Mouse (Mus musculus) urinary bladder, postnatal 14 days (tissue): ENCODE data around the gene Strn3.

Source experiments
- DNase-seq: peaks from one replicate; pipeline ENCODE4 v3.0.0; 2021; ENCODE audit warnings: low spot score

Strn3 gene

DNA sequence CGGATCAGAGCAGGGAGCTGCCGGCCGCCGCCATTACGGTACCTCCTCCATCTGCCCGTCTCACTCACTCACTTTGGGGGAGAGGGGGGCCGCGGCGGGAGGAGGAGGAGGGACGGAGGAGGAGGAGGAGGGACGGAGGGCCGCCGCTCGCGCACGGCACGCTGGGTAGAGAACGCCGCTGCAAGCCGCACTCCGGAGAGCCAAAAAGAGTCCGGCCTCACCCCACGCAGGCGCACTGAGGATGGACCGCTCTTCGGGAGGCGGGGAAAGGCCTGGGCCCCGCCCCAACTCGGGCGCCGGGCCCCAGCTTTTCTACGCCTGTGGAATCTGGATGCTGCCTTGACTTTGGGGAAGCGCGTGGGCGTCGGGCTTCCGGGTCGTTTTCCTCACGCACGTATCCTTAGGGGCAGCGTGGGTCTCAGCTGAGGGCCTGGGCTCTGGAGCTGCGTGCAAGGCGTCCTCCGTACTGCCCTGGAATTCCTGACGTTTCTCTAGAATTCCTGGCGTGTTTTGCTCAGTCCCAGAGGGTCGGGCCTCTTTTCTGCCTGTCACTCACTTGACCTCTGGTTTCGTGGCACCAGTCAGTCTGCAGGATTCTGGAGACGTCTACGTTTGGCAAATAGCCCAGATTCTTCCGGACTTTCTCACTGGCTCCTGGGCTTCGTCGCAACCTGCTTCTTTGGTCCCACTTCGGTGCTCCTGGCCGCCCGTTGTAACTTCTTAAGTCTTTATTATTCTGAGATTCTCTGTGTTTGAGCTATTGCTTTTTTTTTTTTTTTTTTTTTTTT lies at the start of gene Strn3:
Gene Strn3 (minus strand): TSS at position 53 of the 788 bp plus-strand sequence.
- peak; percentile 96 for DNase-seq

DNA sequence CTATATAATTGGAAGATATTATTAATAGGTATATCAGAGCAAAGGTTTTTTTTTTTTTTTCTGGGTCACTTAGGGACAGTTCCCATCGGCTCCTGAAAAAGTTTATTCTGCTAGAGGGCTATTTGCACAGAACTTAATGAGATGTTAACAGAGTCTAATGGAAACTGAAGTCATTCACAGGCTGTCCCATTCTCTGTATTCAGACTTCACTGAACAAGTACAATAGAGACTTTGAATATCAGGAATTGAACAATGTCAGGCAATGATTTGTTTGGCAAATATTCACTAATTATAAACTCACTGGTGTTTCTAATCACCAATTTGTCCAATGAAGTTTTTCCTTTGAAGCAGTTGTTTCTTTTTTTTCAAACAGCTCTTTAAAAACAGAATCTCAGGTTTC lies 45.1 kb upstream of the Strn3 start:
- no peak for DNase-seq

DNA sequence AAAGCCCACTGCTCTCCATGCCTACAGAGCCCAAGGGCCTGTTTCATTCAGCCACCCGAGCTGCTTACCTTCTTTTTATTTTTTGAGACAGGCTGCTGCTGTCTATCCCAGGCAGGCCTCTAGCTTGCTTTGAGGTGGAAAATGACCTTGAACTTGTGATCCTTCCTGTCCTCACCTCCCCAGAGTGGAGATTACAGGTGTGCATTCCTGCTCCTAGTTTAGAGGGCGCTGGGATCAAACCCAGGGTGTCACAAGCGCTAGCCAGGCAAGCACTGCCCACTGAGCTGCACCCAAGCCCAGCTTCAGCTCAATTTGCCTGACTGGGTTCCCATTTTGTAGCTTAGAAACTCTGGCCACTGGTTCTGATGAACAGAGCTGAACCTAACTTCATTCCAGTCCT lies 44.7 kb upstream of the Strn3 start:
- DNase-seq: no peak

DNA sequence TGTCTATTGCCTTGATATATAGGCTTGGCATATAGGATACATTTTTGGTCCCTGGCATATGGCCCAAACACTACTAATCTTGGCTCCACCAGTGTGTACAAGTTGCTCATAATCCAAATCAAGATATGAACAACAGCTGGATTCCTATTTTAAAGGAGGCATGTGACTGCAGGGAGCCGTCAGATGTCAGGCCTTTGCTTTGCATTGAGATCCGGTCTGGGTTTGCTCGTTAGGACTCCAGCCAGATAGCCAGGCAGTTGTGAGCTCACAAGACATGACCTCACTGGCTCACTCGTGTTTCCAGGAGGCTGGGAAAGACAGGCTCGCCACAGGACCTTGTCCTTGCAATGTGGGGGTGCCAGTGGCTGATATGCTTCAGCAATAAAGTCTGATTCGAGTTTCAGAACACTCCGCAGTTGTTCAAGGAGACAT lies 44.2 kb upstream of the Strn3 start:
- no peak for DNase-seq

DNA sequence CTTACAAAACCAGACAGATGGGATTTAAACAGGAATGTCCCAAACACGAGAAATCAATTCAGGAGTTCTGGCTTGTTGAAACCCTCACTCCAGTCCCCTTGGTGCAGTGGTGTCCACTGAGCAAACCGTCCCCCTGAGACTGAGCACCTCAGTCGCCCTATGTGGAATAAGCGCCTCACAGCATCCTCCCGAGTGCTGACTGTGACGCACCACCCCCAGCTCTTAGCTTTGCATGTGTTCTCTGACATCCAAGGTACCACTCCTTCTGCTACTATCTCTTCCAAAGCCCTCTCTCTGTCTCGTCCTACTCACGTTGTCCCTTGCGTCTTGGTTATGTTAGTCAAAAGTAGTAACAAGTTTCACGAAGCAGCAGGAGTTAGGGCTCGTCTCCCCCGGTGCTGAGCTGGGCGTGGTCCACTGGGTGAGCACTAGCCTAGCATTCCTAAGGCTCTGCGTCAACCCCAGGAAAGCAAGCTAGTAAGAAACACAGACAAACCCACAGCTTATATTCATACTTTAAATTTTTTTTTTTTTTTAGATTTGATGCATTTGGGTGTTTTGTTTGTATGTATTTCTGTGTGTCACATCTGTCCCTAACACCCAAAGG lies 43.0 kb upstream of the Strn3 start:
- peak; percentile 58 for DNase-seq

DNA sequence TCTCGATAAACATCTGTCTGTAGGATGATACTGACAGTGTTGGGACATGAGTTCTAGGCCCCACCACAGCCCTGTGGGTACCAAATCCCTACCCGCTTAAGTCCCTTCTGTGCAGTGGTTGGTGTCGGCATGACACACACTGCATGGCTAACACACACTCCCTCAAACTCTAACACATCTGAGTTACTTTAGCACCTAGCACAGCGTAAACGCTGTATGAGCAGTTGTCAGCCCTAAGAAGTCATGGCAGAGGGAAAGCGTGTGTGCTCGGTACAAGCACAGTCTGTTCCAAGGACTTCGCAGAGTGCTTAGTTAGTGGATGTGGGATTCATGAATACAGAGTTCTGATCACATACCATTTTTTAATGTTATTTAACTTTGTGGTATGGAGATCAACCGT lies 38.1 kb upstream of the Strn3 start:
- no peak for DNase-seq

GRCm38 (mm10) chr12:51729058-51729457 lies 37.4 kb upstream of the Strn3 start:
- peak; percentile 25 for DNase-seq

DNA sequence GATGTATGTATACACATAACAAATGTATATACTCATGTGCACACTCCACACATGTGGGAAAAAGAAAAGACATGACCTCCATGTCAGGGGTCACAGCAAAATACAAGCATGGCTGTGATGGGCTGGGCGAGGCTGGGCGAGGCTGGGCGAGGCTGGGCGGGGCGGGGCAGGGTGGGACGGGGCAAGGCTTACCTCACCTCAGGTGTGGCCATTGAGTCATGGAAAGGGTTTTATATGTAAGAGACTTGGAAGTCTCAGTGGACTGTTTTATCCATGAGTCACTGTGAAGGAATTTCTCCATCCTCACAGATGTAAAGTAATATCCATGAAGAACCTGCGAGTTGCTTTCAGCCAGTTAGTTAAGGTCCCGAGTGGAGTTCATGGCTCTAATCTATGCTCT lies 30.1 kb upstream of the Strn3 start:
- DNase-seq: no peak

DNA sequence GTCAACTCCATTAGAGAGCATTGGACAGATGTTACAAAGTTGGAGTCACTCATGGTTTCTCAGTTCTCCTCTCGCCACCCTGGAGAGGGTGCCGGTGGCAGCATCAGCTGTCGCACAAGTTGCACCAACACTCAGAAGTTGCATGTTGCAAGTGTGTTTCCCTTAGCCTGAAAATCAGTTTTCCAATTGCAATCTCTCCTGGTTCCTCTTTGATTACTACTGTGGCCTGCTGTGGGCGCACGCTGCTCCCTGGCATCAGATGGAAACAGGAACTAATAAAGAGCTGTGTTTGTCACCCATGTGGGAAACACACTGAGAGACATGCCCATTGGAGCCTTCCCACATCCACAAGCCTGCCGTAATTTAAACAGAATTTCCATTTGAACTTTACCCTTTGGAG lies 26.9 kb upstream of the Strn3 start:
- DNase-seq: no peak

DNA sequence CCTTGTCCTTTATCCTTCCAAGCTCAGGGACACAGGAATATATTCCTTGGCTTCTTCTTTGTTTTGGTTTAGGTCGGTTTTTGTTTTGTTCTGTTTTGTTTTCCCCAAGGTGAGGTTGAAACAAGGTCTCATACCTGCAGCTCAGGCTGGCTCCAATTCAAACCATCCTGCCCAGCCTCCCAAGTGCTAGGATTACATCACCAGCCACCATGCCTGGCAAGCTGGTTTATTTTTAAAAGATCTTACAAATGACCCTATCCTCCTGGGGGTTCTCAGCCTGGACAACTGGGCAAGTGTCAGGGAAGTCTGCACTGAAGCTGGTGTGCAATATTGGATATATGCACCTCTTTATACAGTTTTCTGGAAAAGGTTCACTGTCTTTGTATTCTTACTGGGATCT lies 21.0 kb upstream of the Strn3 start:
- DNase-seq: no peak

GRCm38 (mm10) chr12:51710154-51710553 lies 18.5 kb upstream of the Strn3 start:
- DNase-seq: no peak

- no peak for DNase-seq
Measured at GRCm38 (mm10) chr12:51709741-51710140, 18.0 kb upstream of the Strn3 start.

DNA sequence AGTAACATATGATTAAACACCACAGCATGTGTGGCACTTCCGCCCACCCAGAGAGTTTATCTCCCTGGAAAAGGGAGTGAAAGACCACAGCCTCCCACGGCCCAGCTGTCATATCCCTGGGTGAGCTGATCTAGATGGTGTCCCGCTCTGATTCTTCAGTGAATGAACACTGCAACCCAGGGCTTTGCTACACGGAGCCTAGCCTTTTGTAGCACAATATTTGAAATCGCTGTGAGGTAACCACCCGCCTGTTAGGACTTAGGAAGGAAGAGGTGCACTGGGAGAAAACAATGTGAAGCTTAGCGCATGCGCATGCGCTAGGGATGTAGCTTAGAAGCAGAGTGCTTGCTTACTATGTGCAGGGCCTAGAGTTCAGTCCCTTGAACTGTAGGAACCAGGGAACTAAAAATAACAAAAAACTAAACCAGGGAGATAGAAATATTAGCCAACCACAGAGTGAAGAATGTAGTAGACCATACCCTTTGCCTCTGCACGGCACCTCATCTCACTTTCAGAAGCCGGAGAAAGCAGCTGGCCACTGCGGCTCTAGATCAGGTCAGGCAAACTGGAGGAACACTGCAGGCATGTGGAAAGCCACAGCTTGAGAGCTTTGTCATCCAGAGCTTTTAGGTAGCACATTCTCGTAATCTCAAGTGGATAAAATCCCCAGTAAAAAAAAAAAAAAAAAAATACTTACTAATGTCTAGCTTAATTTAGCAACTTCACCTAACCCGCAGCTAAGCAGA lies 17.4 kb upstream of the Strn3 start:
- no peak for DNase-seq

DNA sequence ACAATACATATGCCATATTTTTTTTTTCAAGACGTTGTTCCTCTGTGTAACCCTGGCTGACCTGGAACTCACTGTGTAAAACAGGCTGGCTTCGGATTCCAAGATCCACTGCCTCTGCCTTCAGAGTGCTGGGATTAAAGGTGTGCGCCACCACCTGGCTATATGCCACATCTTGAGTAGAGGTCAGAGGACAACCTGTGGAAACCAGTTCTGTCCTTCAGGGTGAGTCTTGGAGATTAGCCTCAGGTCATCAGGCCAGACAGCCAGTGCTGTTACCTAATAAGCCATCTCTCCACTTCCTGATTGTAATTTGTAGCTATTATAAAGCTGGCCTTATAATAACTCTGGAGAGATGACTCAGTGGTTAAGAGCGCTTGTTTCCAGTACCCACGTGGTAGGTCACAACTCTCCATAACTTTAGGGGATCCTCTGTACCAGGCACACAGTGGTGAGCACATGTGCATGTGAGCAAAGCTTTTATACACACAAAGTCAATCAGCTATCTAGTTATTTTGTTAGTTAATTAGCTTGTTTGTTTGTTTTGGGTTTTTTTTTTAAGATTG lies 15.1 kb upstream of the Strn3 start:
- no peak for DNase-seq

- DNase-seq: no peak
Measured at GRCm38 (mm10) chr12:51705778-51706177, 14.1 kb upstream of the Strn3 start.

GRCm38 (mm10) chr12:51704572-51704971 lies 12.9 kb upstream of the Strn3 start:
- no peak for DNase-seq

GRCm38 (mm10) chr12:51703859-51704258 lies 12.2 kb upstream of the Strn3 start:
- no peak for DNase-seq

DNA sequence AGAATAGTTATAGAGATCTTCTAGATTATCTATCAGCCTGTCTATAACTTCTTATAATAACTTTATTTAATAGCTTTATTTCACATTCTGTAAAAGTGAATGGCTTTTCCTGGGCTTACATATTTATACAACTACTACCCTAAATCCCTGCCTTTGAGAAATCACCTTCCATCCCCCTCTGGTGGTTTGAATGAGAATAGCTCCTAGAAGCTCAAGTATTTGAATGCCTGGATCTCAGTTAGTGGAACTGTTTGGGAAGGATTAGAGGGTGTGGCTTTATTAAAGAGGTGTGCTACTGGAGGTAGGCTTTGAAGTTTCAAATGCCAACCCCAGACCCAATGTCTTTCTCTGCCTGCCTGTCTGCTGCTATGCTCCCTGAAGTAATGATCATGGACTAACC lies 10.0 kb upstream of the Strn3 start:
- no peak for DNase-seq

- no peak for DNase-seq
Measured at GRCm38 (mm10) chr12:51699623-51700393, 8.1 kb upstream of the Strn3 start.

- DNase-seq: no peak
Measured at GRCm38 (mm10) chr12:51696157-51696556, 4.5 kb upstream of the Strn3 start.

DNA sequence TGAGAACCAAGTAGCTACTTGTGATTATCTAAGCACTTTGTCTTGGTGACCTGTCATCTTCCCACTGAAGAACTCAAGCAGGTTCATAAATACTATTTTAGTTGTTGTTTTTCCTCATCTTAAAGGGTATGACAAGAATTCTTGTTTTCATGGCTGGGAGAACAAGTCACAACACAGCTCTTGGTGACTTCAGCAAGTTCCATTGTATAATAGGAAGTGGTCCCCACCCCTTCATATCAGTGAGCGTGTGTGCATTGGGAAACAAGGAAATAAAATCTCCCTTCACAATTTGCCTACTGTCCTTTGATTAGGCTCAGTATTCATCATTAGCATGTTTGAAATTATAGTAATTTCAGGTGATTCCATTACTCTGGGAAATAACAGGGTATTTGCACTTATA lies 3.3 kb upstream of the Strn3 start:
- DNase-seq: no peak

DNA sequence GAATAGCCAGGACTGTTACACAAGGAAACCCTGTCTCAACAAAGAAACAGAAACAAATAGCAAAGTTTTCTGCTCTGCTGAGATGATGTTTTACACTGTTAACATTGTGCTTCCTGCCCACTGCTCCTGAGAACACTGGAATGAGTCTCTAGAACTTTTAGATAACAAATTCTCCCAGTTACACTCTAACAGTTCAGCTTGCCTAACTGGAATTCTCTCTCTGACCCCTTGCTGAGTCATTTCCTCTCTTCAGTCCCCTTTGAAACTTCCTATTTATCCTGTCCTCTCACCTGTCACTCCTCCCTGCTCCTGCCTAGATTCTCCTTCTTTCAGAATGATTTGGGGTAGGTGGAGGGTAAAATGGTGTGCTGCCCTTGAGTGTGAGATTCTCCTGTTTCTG lies 2.4 kb upstream of the Strn3 start:
- DNase-seq: no peak
